19 mouse cellular contexts compared by ENCODE assay signal in the genomic region with DNA sequence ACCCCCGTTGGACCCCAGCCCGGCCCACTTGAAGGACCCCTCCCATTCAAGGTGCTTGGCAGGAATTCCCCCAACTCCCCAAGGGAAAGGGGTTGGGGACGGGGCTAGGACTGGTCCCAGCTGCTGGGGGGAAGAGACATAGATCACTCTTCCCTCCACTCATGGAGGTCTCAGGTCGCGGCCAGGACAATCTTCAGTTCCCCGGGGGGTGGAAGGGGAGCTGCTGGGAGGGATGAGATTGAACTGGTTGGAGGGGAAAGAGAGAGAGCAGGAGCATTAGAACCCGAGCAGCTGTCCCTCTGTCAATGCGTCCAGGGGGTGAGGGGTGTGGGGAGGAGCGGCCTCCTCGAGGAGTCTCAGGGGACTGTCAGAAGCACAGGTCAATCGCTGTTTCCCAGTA. TPM values are rescaled to one million over a fixed set of nuclear protein-coding genes. Genes with fewer than 3 reads are reported as not detected.
A peak's percentile ranks its signal among the peaks of the same experiment; 100 is the strongest.
DNase-seq lines count a peak whose midpoint lies in the region; ATAC-seq and TF ChIP-seq lines count a peak whose summit lies in the region.
"Had no signal": no experiment of that assay in that cellular context is flagged by ENCODE, and none has a peak within 500 bp of the region (broad histone marks: within the 10 kb centered on the region; RNA-seq: fewer than 3 reads in every experiment).

No protein-coding gene starts in this region.

- no peak for TF ChIP-seq CTCF in midbrain, postnatal 0 days (IDR thresholded peaks at IDR 0.05)

- 0 out of 2 replicates have a peak, but pooled peaks have one; percentile 4 for ATAC-seq in midbrain, postnatal 0 days (ENCODE audit: low FRiP score)
- ATAC-seq in midbrain, embryonic 14.5 days (ENCODE audit: low FRiP score, low TSS enrichment), result no peak
- no peak for ATAC-seq in forebrain, embryonic 16.5 days

- WGBS in midbrain, postnatal 0 days, result 59% methylated on average over 11 of the region's 11 CpGs
- WGBS in midbrain, embryonic 14.5 days, result 58% methylated on average over 11 of the region's 11 CpGs
- 68% methylated on average over 11 of the region's 11 CpGs for WGBS in limb, embryonic 10.5 days
- WGBS in forebrain, embryonic 16.5 days, result 68% methylated on average over 11 of the region's 11 CpGs

- H3K9ac ChIP-seq in midbrain, postnatal 0 days (replicated peaks; ENCODE audit: low read length, poor library complexity, severe bottlenecking), result no peak overlapping the region
- no peak overlapping the region for H3K9ac ChIP-seq in midbrain, embryonic 14.5 days (replicated peaks; ENCODE audit: low read length)
- no peak overlapping the region for H3K9ac ChIP-seq in forebrain, embryonic 16.5 days (replicated peaks; ENCODE audit: low read depth, low read length)
- H3K9ac ChIP-seq: embryonic facial prominence, embryonic 15.5 days; hindbrain, embryonic 13.5 days; limb, embryonic 13.5 days; liver, embryonic 15.5 days had no signal

- no peak overlapping the region for H3K4me2 ChIP-seq in midbrain, postnatal 0 days (ENCODE audit: low read depth, low read length, poor library complexity, severe bottlenecking)
- no peak overlapping the region for H3K4me2 ChIP-seq in midbrain, embryonic 14.5 days (ENCODE audit: low read length)
- H3K4me2 ChIP-seq in forebrain, embryonic 16.5 days (ENCODE audit: low read length), result no peak overlapping the region
- H3K4me2 ChIP-seq: embryonic facial prominence, embryonic 15.5 days; heart, embryonic 11.5 days; hindbrain, embryonic 13.5 days; limb, embryonic 13.5 days; liver, embryonic 15.5 days had no signal

- H3K4me3 ChIP-seq in midbrain, postnatal 0 days (ENCODE audit: low read depth, low read length), result no peak overlapping the region
- no peak overlapping the region for H3K4me3 ChIP-seq in midbrain, embryonic 14.5 days (replicated peaks; ENCODE audit: low read depth, low read length)
- H3K4me3 ChIP-seq in limb, embryonic 10.5 days, result 0 out of 2 replicates have a peak overlapping the region, but pooled peaks have one; percentile 13
- no peak overlapping the region for H3K4me3 ChIP-seq in forebrain, embryonic 16.5 days (replicated peaks; ENCODE audit: low read length)
- H3K4me3 ChIP-seq: embryonic facial prominence, embryonic 15.5 days; hindbrain, embryonic 13.5 days; limb, embryonic 13.5 days; liver, embryonic 15.5 days had no signal

- 0 out of 2 replicates have a peak, but pooled peaks cover 2% of the 10 kb centered on the region for H3K4me1 ChIP-seq in midbrain, postnatal 0 days (ENCODE audit: insufficient read depth, low read length)
- peaks cover 6% of the 10 kb centered on the region; the same call in 1 of the 2 replicates for H3K4me1 ChIP-seq in midbrain, embryonic 14.5 days (ENCODE audit: control insufficient read depth, insufficient read depth, low read length)
- H3K4me1 ChIP-seq in limb, embryonic 10.5 days, result peaks cover 12% of the 10 kb centered on the region
- peaks cover 9% of the 10 kb centered on the region for H3K4me1 ChIP-seq in forebrain, embryonic 16.5 days (replicated peaks; ENCODE audit: control insufficient read depth, insufficient read depth, low read length)

- H3K36me3 ChIP-seq in midbrain, postnatal 0 days (ENCODE audit: insufficient read depth, low read length), result peaks cover 57% of the 10 kb centered on the region
- H3K36me3 ChIP-seq in midbrain, embryonic 14.5 days (ENCODE audit: control insufficient read depth, insufficient read depth, low read length), result peaks cover 77% of the 10 kb centered on the region
- peaks cover 86% of the 10 kb centered on the region for H3K36me3 ChIP-seq in limb, embryonic 10.5 days
- peaks cover 57% of the 10 kb centered on the region for H3K36me3 ChIP-seq in forebrain, embryonic 16.5 days (ENCODE audit: control insufficient read depth, insufficient read depth)

- H3K9me3 ChIP-seq in midbrain, postnatal 0 days (ENCODE audit: low read length), result no peaks in the 10 kb centered on the region
- no peaks in the 10 kb centered on the region for H3K9me3 ChIP-seq in midbrain, embryonic 14.5 days (ENCODE audit: control insufficient read depth, low read length)
- no peaks in the 10 kb centered on the region for H3K9me3 ChIP-seq in limb, embryonic 10.5 days (replicated peaks)
- no peaks in the 10 kb centered on the region for H3K9me3 ChIP-seq in forebrain, embryonic 16.5 days (ENCODE audit: control insufficient read depth, low read length)
- H3K9me3 ChIP-seq: embryonic facial prominence, embryonic 15.5 days; hindbrain, embryonic 13.5 days; limb, embryonic 13.5 days; liver, embryonic 15.5 days had no signal

- H3K27ac ChIP-seq in midbrain, postnatal 0 days (ENCODE audit: low read depth, low read length), result no peak overlapping the region
- no peak overlapping the region for H3K27ac ChIP-seq in midbrain, embryonic 14.5 days (replicated peaks; ENCODE audit: low read depth, low read length)
- H3K27ac ChIP-seq in limb, embryonic 10.5 days, result no peak overlapping the region
- no peak overlapping the region for H3K27ac ChIP-seq in forebrain, embryonic 16.5 days (ENCODE audit: low read length)
- H3K27ac ChIP-seq: embryonic facial prominence, embryonic 15.5 days; hindbrain, embryonic 13.5 days; kidney, postnatal 0 days; limb, embryonic 13.5 days; liver, embryonic 15.5 days had no signal

- H3K27me3 ChIP-seq in midbrain, postnatal 0 days (ENCODE audit: insufficient read depth, low read length), result no peaks in the 10 kb centered on the region
- no peaks in the 10 kb centered on the region for H3K27me3 ChIP-seq in midbrain, embryonic 14.5 days (ENCODE audit: control insufficient read depth, insufficient read depth, low read length)
- no peaks in the 10 kb centered on the region for H3K27me3 ChIP-seq in limb, embryonic 10.5 days (ENCODE audit: low read depth, poor library complexity, severe bottlenecking)
- no peaks in the 10 kb centered on the region for H3K27me3 ChIP-seq in forebrain, embryonic 16.5 days (replicated peaks; ENCODE audit: control insufficient read depth, insufficient read depth, low read length)
- H3K27me3 ChIP-seq: embryonic facial prominence, embryonic 15.5 days; hindbrain, embryonic 13.5 days; limb, embryonic 13.5 days; liver, embryonic 15.5 days had no signal

- DNase-seq in kidney, postnatal 10 days, result peak; percentile 60
- DNase-seq in kidney, adult 11 months, result no peak
- no peak for DNase-seq in midbrain, postnatal 0 days (ENCODE audit: low spot score)
- DNase-seq in midbrain, embryonic 14.5 days, result no peak
- no peak for DNase-seq in limb, embryonic 10.5 days (ENCODE audit: low spot score)
- DNase-seq in urinary bladder, postnatal 4 days (ENCODE audit: low spot score in 2 of 2), result no peak
- DNase-seq: adrenal gland, adult 2 months; B cell, adult 2 months; heart, postnatal 10 days; layer of hippocampus, adult 9-11 months; thymus, postnatal 4 days had no signal

RNA-seq across cellular contexts. Expression of a gene that starts 4.8 kb away (rescaled TPM):
- 68.6 and 86.2 TPM in 2 replicates for total RNA-seq in midbrain, postnatal 0 days (2014; rRNA removed)
- 101 and 106 TPM in 2 replicates for polyA plus RNA-seq in midbrain, postnatal 0 days (2015; fragmentation: Nextera tagmentation; extraction: Ambion mirVana)
- 118 and 135 TPM in 2 replicates for polyA plus RNA-seq in midbrain, embryonic 14.5 days (2014; fragmentation: Nextera tagmentation; extraction: Ambion mirVana)
- 182 and 207 TPM in 2 replicates for polyA plus RNA-seq in limb, embryonic 10.5 days (2016; fragmentation: Nextera tagmentation; extraction: Ambion mirVana)
- polyA plus RNA-seq in forebrain, embryonic 16.5 days (2015; fragmentation: Nextera tagmentation; extraction: Ambion mirVana), result 131 and 140 TPM in 2 replicates

RNA-seq across cellular contexts. Expression of a gene that starts 11.3 kb away (rescaled TPM):
- total RNA-seq in midbrain, postnatal 0 days (2014; rRNA removed), result 80.5 and 84.0 TPM in 2 replicates
- 52.1 and 65.4 TPM in 2 replicates for polyA plus RNA-seq in midbrain, postnatal 0 days (2015; fragmentation: Nextera tagmentation; extraction: Ambion mirVana)
- polyA plus RNA-seq in midbrain, embryonic 14.5 days (2014; fragmentation: Nextera tagmentation; extraction: Ambion mirVana), result 51.8 and 73.2 TPM in 2 replicates
- polyA plus RNA-seq in limb, embryonic 10.5 days (2016; fragmentation: Nextera tagmentation; extraction: Ambion mirVana), result 60.6 and 62.5 TPM in 2 replicates
- polyA plus RNA-seq in forebrain, embryonic 16.5 days (2015; fragmentation: Nextera tagmentation; extraction: Ambion mirVana), result 65.4 and 69.9 TPM in 2 replicates

RNA-seq across cellular contexts. Expression of a gene that starts 16.7 kb away (rescaled TPM):
- total RNA-seq in midbrain, postnatal 0 days (2014; rRNA removed), result 41.3 and 46.8 TPM in 2 replicates
- 63.9 and 64.9 TPM in 2 replicates for polyA plus RNA-seq in midbrain, postnatal 0 days (2015; fragmentation: Nextera tagmentation; extraction: Ambion mirVana)
- polyA plus RNA-seq in midbrain, embryonic 14.5 days (2014; fragmentation: Nextera tagmentation; extraction: Ambion mirVana), result 67.5 and 73.1 TPM in 2 replicates
- polyA plus RNA-seq in limb, embryonic 10.5 days (2016; fragmentation: Nextera tagmentation; extraction: Ambion mirVana), result 55.1 and 62.5 TPM in 2 replicates
- polyA plus RNA-seq in forebrain, embryonic 16.5 days (2015; fragmentation: Nextera tagmentation; extraction: Ambion mirVana), result 71.2 and 73.9 TPM in 2 replicates

RNA-seq across cellular contexts. Expression of a gene that starts 29.1 kb away (rescaled TPM):
- 0.14 and 0.33 TPM in 2 replicates for total RNA-seq in midbrain, postnatal 0 days (2014; rRNA removed)
- polyA plus RNA-seq in midbrain, postnatal 0 days (2015; fragmentation: Nextera tagmentation; extraction: Ambion mirVana), result 0.35 and 0.56 TPM in 2 replicates
- polyA plus RNA-seq in midbrain, embryonic 14.5 days (2014; fragmentation: Nextera tagmentation; extraction: Ambion mirVana), result 0.39 TPM in 1 of 2 replicates, not detected in the other
- polyA plus RNA-seq in limb, embryonic 10.5 days (2016; fragmentation: Nextera tagmentation; extraction: Ambion mirVana), result 0.59 and 5.3 TPM in 2 replicates
- 0.30 and 0.51 TPM in 2 replicates for polyA plus RNA-seq in forebrain, embryonic 16.5 days (2015; fragmentation: Nextera tagmentation; extraction: Ambion mirVana)
- total RNA-seq: adrenal gland, adult 2 months; granulocyte monocyte progenitor cell, adult 5-6 weeks had no signal
- polyA plus RNA-seq: adrenal gland, adult 2 months had no signal
